Mouse (Mus musculus) ZHBTc4 (cell line): ENCODE data around the gene Baiap2l2.
A peak's percentile ranks its signal among the peaks of the same experiment; 100 is the strongest.

Experiments used
- DNase-seq: peaks from one replicate; pipeline ENCODE4 v3.0.0-alpha.2; 2011; ENCODE audit warnings: low read depth, low spot score

Gene Baiap2l2

DNA sequence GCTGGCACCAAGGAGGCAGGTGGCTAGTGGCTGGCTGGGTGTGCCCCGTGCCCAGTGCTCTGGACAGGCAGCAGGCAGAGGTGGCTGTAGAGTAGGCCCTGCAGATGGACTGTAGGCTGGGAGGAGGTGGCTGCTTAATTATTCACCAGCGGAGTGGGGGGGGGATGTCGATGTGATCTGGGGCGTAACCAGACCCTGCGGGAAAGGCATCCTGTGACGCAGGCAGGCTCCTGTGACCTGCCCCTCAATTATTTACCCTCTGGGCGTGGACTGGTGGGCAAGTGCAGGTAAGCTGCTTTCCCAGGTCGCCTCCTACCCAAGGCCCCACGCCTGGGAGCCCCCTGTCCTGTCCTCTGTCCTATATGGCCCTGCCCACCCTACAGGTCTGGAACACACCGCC, at the start of gene Baiap2l2:
Gene Baiap2l2, minus strand, starts transcription at position 139 of the 400 bp plus-strand sequence.
- DNase-seq, result no peak

DNA sequence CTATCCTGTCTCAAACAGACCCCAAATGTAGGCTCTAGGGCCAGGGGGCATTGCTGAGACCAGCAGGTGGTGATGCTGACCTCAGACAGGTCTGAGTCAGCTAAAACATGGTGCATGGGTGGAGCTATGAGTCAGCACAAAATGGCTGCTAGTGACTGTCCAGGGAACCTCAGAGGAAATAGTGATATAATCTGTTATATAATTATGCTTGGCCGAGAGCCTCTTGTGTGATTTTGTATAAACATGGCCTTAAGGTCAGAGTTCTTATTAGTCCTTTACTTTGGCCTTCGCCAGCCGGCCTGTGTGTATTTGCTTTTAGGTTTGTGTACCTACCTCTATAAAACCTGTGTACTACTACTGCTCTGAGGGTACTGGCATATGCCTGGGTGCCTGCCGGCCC, 48.1 kb upstream of the Baiap2l2 start:
- DNase-seq, result no peak

DNA sequence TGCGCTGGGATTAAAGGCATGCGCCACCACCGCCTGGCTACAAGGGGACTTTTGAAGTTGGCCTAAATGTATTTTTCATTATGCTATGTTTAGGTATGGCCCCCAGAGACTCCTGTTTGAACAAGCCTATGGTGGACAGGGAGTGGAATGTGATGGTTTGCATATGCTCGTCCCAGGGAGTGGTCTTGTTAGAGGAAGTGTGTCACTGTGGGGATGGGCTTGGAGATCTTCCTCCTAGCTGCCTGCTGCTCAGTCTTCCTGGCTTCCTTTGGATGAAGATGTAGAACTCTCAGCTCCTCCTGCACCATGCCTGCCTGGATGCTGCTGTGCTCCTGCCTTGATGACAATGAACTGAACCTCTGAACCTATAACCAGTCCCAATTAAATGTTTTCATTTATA, 45.2 kb upstream of the Baiap2l2 start:
- no peak for DNase-seq

DNA sequence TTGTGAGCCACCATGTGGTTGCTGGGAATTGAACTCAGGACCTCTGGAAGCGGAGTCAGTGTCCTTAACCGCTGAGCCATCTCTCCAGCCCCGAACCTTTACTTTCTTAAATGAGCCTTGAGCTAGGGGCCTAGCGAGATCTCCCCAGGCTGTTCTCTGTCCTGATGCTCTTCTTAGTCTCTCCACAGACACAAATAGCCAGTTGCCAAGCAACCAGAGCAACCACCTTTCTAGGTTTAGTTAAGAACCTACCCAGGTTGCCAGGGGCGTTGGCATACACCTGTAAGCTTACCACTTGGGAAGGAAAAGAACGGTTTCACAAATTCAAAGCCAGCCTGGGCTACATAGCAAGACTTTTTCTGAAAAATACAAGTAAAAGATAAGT, 44.6 kb upstream of the Baiap2l2 start:
- no peak for DNase-seq

DNA sequence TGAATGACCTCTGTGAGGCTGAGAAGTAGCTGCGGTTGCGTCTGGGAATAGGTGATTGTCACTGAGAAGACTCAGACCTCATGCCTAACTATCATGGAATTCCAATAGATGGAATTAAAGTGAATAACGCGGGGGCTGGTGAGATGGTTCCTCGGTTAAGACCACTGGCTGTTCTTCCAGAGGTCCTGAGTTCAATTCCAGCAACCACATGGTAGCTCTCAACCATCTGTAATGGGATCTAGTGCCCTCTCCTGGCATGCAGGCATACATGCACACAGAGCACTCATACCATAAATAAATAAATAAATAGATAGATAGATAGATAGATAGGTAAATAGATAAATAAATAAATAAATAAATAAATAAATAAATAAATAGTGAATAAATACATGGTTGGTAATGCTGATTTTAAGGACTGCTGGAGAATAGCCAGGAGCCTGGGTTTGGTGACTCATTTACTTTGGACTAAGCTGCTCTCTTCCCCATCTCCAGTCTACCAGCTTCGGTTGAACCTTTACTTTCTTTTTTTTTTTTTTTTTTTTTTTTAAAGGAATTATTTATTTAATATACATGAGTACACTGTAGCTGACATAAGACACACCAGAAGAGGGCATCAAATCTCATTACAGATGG, 44.1 kb upstream of the Baiap2l2 start:
- no peak for DNase-seq

DNA sequence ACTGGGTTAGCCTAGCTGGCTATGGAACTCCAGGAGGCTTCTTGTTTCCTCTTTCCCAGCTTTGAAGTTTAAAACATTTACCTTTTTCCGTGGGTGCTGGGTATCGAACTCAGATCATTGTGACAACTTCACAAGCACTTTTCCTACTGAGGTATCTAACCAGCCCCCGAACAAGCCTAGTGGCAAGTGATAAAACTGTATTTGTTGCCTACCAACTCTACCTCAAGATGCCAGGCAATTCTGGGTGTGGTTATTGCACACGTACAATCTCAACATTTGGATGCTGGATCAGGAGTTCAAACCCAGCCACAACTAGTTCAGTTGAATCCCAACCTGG, 43.6 kb upstream of the Baiap2l2 start:
- no peak for DNase-seq

DNA sequence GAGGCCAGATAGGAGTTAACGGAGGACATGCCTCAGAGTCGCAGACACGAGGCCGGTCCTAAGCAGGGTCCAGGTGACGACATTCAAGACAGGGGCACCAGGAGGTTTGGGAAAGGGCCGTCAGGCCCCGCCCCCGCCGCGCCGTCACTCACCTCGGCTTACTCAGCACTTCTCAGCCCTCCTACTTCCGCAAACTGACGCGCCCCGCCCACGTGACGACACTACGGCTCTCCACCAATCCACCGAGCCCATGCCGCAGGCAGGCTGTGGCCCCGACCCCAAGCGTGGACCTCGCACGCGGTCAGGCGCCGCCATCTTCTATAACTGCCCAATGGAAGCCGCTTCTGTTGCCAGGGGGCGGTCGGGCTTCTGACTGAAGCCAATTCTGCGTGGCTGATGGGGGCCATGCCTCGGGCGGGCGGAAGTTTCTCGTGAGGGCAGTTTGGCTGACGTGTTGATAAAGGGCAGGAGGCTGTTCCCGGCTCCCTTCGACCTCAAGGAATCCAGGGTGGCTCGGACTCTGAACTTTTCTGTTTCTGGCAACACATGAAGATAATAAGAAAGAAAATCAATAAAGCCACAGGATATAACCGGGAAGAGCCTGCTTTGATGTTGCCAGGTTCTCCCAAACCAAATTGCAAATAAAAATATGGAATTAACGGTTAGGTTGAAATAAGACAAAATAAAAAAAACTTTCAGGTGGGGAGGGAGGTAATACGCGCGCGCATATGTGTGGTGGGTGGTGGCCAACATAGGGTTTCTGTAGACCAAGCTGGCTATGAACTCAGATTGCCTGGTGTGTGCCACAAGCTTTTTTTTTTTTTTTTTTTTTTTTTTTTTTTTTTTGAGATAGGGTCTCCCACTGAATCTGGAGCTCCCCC, 43.0 kb upstream of the Baiap2l2 start, which contains the start of gene Pla2g6:
Gene Pla2g6, minus strand, starts transcription at position 333 of the 881 bp plus-strand sequence.
- peak; percentile 100 for DNase-seq

DNA sequence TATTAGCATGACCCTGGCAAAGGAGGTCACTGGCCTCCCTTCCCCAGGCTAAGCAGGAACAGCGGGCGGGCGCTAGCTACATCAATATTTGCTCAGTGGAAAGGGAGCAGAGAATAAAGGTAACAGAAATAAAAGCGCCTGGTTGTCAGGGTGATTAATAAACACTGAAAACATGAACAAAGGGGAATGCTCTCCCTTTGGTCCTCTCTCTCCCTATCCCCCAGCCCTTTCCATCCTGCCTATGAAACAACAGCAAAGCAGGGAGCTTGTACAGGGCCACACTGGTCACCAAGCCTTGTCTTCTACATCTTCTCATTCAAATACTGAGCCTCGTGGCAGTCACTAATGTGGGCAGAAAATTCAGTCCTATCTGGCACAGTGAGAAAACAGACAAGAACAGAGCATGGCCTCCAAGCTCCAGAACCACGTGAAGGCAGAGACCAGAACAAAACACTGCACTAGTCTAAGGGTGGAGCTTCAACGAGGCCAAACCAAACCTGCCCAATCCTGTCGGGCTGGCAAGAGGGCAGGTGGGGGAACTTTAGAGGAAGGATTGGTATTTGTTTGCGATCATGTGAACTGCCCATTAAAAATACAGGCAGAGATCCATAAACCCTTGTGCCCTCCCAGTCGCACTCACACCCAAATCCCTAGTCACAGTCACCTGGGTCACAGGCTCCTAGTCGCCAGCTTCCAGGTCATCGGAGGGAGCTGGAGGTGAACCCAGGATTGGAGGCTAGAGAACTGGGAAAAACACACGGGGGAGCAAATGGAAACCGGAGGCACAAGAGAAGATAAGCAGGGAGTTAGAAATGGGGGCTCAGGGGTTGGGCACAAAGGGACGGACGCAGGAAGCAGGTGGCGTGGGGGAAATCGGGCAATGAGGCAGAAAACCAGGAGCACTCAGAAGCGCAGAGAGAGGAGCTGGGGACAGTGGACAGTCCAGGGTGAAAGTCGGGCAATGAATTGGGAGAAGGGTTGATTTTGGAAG, 41.9 kb upstream of the Baiap2l2 start:
- DNase-seq, result peak; percentile 79

DNA sequence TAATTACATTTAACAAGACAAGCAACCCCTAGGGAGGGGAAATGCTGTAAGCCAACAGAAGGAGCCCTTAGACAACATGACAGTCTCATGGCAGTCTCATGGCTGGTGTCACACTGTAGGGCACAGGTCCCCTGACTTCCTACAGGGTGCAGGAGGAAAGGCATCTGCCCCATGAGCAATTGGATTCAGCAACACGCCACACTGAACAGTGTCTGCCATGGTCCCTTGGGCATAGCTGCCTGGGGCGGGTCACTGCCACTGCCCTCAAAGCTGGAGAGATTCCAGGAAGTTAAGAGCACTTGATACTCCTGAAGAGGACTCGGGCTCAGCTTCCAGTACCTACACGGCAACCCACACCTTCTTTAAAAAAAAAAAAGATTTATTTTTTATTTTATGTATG, 40.9 kb upstream of the Baiap2l2 start:
- no peak for DNase-seq

DNA sequence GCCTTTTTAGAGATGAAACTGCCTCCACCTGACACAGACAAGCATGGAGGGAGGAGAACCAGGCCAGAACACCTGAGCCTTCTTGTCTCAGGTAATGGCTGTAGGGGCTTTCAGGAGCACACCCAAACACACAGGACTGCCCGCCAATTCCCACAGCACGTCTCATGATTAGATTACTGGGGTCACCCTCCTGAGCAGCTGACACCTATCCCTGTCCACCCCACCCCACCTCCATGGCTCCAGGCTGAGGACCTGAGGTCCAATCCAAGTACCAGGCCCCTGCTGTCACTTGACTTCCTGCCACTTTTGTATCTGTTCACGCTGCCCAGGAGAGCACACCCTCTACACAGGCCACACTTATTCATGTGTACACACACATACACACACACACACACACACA, 40.4 kb upstream of the Baiap2l2 start:
- DNase-seq, result no peak

DNA sequence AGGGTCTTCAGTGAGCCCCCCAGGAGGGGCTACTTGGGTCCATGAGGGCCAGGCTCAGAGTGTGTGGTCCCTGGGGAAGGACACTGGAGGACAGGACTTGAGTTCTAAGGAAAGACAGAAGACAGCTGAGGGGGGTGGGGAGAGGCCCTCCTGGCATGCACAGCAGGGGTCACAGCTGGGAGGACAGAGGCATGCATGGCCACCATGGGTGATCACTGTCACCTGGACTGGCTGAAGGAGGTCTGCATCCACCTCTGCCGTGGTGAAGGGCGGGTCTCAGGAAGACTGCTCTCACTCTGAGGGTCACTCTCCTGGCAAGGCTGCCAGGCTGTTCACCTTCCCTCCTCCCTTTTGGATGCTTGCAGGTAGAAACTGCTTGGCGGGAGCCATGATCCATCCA, 39.0 kb upstream of the Baiap2l2 start:
- no peak for DNase-seq

DNA sequence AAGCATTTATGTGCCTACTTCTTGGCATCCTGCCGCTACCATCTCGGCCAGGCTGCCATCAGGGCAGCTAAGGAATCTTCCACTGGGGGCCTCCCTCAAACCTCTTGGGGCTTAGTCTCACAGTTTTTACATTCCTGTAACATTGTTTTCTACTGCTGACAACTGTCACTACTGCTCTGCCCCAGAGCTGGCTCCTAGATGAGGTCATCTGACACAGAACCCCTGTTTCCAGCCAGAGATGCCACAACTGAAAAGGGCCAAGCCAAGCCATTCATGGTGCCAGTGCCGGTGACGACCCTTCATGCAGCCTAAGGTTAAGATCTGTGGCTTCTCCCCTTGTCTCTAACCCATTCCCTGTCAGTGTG, 38.4 kb upstream of the Baiap2l2 start:
- DNase-seq, result no peak

DNA sequence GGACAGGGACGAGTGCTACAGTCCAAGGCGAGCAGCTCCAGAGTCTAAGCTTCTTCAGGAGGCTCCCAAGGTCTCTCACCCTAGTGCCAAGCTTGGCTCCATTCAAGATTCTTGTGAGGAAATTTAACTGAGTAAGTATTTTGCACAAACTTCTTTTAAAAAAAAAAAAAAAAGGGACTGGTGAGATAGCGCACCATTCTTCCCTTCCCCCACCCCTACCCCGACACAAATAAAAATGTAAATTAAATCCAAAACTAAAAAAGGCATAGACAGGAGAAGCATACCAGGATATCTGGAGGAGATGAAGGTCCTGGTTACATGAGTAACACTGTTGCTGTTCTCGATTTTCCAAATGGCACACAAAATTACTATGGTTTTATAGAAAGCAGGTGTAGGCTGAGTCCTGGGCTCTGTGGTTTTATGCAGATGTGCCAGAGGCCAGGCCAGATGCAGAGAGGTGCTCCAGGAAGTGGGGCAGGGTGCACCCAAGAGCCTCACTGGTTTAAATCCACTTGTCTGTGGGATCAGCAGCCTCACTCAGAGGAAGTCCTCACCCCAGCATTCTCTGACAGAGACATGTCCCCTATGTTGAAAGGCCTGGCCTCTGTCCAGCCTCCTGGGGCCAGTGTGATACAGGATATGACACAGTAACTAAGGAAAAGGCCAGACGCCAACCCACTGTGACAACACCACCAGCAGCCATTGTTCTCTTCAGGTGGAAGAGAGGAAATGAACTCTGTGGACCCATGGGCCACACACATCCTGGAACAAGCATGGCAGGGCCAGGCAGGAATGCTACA, 37.9 kb upstream of the Baiap2l2 start:
- DNase-seq, result no peak

DNA sequence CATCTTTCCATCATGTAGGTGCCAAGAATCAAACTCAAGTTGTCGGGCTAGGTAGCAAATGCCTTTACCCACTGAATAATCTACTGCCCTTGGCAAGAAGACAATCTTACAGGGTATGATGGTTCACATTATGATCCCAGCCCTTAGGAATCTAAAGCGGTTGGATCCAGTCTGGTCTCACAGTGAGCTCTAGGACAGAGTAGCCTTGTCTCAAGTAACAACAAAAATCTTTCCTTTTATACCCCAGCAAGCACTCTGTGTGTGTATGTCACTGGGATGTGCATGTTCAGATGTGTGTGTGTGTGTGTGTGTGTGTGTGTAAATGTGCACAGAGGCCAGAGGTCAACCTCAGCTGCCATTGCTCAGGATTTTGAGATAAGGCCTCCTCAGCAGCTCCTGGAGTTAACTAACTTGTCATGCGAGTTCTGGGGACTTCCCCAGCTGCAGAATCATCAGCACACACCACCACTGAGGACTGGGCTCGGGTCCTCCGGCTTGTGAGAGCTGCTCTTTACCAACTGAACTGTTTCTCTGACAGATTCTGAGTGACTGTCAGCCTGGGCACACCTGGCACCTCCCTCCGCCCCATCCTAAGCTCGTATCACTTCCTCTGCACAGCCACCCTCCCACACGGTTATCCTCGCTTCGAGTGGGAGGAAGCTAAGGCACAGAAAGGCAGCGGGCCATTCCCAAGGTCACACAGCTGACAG, 37.1 kb upstream of the Baiap2l2 start:
- no peak for DNase-seq

DNA sequence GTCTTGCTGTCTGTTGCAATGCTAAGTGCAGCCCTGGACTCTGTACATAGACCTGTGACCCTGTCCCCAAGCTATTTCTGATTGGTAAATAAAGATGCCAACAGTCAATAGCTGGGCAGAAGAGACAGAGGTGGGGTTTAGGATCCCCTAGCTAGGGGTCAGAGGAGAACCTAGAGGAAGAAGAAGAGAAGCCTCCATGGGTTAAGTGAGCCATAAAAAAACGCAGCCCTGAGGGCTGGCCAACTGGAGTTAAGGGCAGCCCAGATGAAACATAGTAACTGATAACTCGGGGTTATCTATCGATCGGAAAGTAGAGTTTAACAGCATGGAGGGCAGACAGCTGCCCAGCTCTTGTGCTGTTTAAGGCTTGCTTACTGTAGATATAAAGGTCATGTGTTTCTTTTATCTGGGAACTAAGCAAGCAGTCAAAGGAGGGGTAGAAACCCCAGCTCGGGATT, 36.4 kb upstream of the Baiap2l2 start:
- no peak for DNase-seq

DNA sequence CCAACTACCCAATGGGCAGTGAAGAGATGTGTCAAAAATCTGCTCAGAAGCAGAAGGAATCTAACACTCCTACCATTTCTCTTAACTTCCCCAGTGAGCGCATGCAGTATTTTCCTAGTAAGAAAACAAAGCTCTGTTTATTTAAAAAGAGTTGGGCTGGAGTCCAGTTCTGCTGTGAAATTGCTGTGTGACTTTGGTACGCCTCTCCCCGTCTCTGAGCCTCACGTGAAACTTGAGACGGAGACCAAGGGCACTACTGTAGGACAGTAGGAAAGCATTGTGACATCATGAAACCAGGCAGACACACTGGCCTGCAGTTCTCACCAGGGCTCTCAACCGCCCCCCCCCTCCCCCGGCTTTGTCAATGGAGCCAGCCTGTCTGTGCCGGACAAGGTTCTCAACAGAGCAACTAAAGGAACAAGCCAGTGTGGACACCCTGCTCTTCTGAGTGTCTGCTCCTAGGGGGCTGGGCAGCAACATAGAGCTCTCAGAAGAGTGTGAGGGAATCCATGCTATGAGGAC, 28.6 kb upstream of the Baiap2l2 start:
- no peak for DNase-seq

DNA sequence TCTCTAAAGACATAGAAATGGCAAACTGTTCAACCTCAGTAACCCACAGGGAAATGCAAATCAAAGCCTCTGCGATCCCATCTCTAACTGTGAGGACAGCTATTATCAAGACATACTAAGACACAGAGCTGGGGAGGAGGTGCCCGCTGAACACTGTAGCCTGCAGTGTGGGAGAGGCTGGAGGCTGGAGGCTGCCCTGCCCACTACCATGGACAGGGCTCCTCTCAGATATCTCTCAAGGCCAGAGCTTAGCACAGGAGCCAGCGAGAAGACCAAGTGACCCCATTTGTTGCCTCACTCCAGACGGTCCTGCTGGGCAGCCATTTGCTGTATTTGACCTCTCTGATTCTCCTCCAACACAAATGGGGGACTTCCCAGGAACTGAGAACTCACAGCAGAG, 22.5 kb upstream of the Baiap2l2 start:
- no peak for DNase-seq

DNA sequence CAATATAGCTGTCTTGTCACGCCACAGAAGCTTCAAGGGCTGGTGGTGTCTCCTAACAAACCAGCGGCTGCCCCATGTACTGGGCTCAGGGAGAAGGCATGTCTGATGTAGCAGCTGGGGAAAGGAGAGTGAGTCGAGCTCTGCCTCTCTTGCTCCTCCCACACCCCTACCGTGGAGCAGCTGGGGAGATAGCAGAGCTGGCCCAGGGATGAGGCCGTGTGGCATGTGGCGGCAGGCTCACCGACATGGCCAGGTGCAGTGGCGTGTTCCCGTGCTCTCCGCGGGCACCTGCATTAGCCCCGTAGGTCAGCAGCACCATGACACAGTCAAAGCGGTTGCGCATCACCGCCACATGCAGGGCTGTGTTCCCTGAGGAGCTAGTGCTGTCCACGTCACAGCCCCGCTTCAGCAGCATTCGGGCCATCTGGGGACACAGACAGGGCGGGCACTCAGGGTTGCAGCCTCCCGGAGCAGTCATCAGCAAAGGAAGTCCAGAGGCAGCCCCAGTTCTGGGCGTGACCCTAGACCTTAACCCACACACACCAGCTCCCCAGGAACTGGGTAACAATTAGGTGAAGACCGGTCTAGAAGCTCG, 20.8 kb upstream of the Baiap2l2 start:
- peak; percentile 44 for DNase-seq

DNA sequence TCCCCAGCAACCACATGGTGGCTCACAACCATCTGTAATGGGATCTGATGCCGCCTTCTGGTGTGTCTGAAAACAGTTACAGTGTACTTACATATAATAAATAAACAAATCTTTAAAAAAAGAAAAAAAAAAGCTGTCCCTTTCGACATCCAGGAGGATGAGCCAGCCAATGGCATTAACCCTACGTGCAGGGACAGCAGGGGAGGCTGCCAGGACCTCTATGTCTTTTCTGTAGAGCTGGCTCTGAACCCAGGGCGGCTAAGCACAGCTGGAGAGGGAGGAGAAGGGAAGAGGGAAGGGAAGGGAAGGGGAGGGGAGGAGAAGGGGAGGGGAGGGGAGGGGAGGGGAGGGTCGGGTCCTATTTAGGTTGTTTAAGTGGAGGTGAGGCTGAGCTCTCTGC, 19.5 kb upstream of the Baiap2l2 start:
- no peak for DNase-seq

DNA sequence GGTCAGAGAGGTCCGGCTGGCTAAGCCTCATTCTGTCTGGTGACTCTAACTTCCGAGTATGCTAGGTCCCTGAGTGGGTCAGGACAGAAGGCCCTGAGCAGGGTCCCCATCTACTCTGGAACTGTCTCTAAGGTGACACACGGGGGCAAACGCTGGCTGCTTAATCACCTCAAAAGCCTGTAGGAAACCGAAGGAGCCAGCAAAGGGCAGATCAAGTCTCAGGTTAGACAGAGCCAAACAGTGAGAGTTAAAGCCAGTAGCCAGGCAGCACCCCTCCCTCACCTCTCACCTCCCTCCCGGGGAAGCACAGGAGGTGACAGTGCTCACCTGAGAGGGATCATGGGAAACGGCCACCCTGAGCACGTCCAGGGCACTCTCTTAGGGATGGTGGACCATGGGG, 18.4 kb upstream of the Baiap2l2 start:
- DNase-seq, result no peak
